8 mouse cellular contexts compared by ENCODE assay signal in genomic region chr3:126997391-126998007, GRCm38 (mm10).
DNase-seq lines count a peak whose midpoint lies in the region; ATAC-seq and TF ChIP-seq lines count a peak whose summit lies in the region.

No protein-coding gene starts in this region.

- H3K4me2 ChIP-seq in kidney, embryonic 14.5 days (replicated peaks; ENCODE audit: low read depth, low read length): peak overlapping the region; percentile 59
- H3K4me2 ChIP-seq in hindbrain, embryonic 15.5 days: peak overlapping the region; percentile 47
- peak overlapping the region; percentile 35 for H3K4me2 ChIP-seq in midbrain, postnatal 0 days (ENCODE audit: low read depth, low read length, poor library complexity, severe bottlenecking)

- H3K27me3 ChIP-seq in kidney, embryonic 14.5 days (ENCODE audit: control insufficient read depth, insufficient read depth, low read length): no peaks in the 10 kb centered on the region
- H3K27me3 ChIP-seq in hindbrain, embryonic 15.5 days: no peaks in the 10 kb centered on the region
- no peaks in the 10 kb centered on the region for H3K27me3 ChIP-seq in midbrain, postnatal 0 days (ENCODE audit: insufficient read depth, low read length)

- H3K9me3 ChIP-seq in kidney, embryonic 14.5 days (ENCODE audit: control insufficient read depth, low read length): no peaks in the 10 kb centered on the region
- no peaks in the 10 kb centered on the region for H3K9me3 ChIP-seq in hindbrain, embryonic 15.5 days
- no peaks in the 10 kb centered on the region for H3K9me3 ChIP-seq in midbrain, postnatal 0 days (ENCODE audit: low read length)

- H3K36me3 ChIP-seq in kidney, embryonic 14.5 days (ENCODE audit: control insufficient read depth, insufficient read depth, low read length): no peaks in the 10 kb centered on the region
- 0 out of 2 replicates have a peak, but pooled peaks cover 3% of the 10 kb centered on the region for H3K36me3 ChIP-seq in hindbrain, embryonic 15.5 days
- H3K36me3 ChIP-seq in midbrain, postnatal 0 days (ENCODE audit: insufficient read depth, low read length): peaks cover 5% of the 10 kb centered on the region

- WGBS in kidney, embryonic 14.5 days: 8% methylated on average over 17 of the region's 17 CpGs
- WGBS in hindbrain, embryonic 15.5 days: 7% methylated on average over 17 of the region's 17 CpGs
- 5% methylated on average over 17 of the region's 17 CpGs for WGBS in midbrain, postnatal 0 days

- peak; percentile 74 for ATAC-seq in kidney, embryonic 14.5 days (ENCODE audit: low FRiP score, low TSS enrichment)
- ATAC-seq in hindbrain, embryonic 15.5 days (ENCODE audit: low FRiP score, low read depth): peak; percentile 40; the same call in 1 of the 2 replicates
- ATAC-seq in midbrain, postnatal 0 days (ENCODE audit: low FRiP score): peak; percentile 59; the same call in 1 of the 2 replicates

- DNase-seq in kidney, postnatal 36 days: no peak
- peak; percentile 77 for DNase-seq in embryo, embryonic 11 days
- DNase-seq in midbrain, postnatal 0 days (ENCODE audit: low spot score): peak; percentile 65
- DNase-seq in layer of hippocampus, adult 9-11 months: no peak
- DNase-seq in T-cell, adult 2 months (ENCODE audit: low spot score): no peak
- DNase-seq in right cerebral cortex, adult 2 months (ENCODE audit: low spot score in 2 of 2): no peak

- peaks cover 10% of the 10 kb centered on the region; the same call in 1 of the 2 replicates for H3K4me1 ChIP-seq in kidney, embryonic 14.5 days (ENCODE audit: control insufficient read depth, insufficient read depth, low read length)
- peaks cover 28% of the 10 kb centered on the region for H3K4me1 ChIP-seq in hindbrain, embryonic 15.5 days (replicated peaks)
- H3K4me1 ChIP-seq in midbrain, postnatal 0 days (ENCODE audit: insufficient read depth, low read length): peaks cover 16% of the 10 kb centered on the region; the same call in 1 of the 2 replicates

- TF ChIP-seq CTCF in midbrain, postnatal 0 days (IDR thresholded peaks at IDR 0.05): peak; percentile 63

- H3K27ac ChIP-seq in kidney, embryonic 14.5 days (ENCODE audit: low read depth, low read length): no peak overlapping the region; the same call in 1 of the 2 replicates
- H3K27ac ChIP-seq in hindbrain, embryonic 15.5 days (replicated peaks): peak overlapping the region; percentile 75
- peak overlapping the region; percentile 72; the same call in 1 of the 2 replicates for H3K27ac ChIP-seq in midbrain, postnatal 0 days (ENCODE audit: low read depth, low read length)

- H3K4me3 ChIP-seq in kidney, embryonic 14.5 days (ENCODE audit: low read length): peak overlapping the region; percentile 34
- peak overlapping the region; percentile 19 for H3K4me3 ChIP-seq in hindbrain, embryonic 15.5 days
- peak overlapping the region; percentile 7; the same call in 1 of the 2 replicates for H3K4me3 ChIP-seq in midbrain, postnatal 0 days (ENCODE audit: low read depth, low read length)

- peak overlapping the region; percentile 42; the same call in 1 of the 2 replicates for H3K9ac ChIP-seq in kidney, embryonic 14.5 days (ENCODE audit: low read depth, low read length)
- no peak overlapping the region for H3K9ac ChIP-seq in hindbrain, embryonic 15.5 days
- no peak overlapping the region for H3K9ac ChIP-seq in midbrain, postnatal 0 days (replicated peaks; ENCODE audit: low read length, poor library complexity, severe bottlenecking)

Comparison
In these comparisons a context has a peak if more than half of its experiments do, and no peak if none do; other contexts are left out.
1. DNase-seq: peak in embryo, embryonic 11 days (single experiment) and midbrain, postnatal 0 days (single experiment); none in kidney, postnatal 36 days (0 of 2), layer of hippocampus, adult 9-11 months (single experiment), T-cell, adult 2 months (single experiment) and right cerebral cortex, adult 2 months (0 of 2).
2. Peak in every context shown above with its lines, with median percentiles within 50 percentile points of each other: ATAC-seq, H3K4me2 ChIP-seq and H3K4me3 ChIP-seq.